Mouse (Mus musculus): Measurements from ENCODE around the gene 1110017D15Rik.

DNA sequence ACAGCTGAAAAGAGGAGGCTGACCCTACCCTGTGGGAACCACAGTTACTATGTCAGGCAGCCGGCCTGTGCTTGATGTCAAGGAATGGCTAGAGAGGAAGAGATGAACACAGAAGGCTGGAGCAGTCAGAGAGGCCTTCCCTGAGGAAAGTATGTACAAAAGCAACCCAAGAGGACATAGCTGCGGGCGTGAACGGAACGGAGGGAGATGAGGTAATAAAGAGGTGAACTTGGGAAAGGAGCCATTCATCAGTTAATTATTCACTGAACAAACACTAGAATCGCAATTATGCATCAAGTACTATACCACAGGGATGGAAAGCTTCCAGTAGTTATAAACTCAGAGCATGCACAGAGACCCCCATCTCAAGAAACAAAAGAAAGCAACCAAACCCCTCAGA, 5.0 kb upstream of the 1110017D15Rik start:
- no peak for TF ChIP-seq CTCF (IDR thresholded peaks at IDR 0.05; ENCODE audit: extremely low read depth, insufficient read depth, insufficient read length, insufficient replicate concordance)
- TF ChIP-seq POLR2A (IDR thresholded peaks at IDR 0.05; ENCODE audit: low read depth, low read length), result no peak

All from spleen, adult 2 months (tissue).